Mouse (Mus musculus) retina, postnatal 1 day (tissue): ENCODE data around the gene Pip4p1.
"Not testable (repeated sequence)": the region's sequence is repeated elsewhere in the genome, so short reads cannot be mapped to it uniquely, and the experiment has no call there.

Source experiments
- DNase-seq: peaks from one replicate; pipeline ENCODE4 v3.0.0-alpha.2; 2012

Gene Pip4p1

DNA sequence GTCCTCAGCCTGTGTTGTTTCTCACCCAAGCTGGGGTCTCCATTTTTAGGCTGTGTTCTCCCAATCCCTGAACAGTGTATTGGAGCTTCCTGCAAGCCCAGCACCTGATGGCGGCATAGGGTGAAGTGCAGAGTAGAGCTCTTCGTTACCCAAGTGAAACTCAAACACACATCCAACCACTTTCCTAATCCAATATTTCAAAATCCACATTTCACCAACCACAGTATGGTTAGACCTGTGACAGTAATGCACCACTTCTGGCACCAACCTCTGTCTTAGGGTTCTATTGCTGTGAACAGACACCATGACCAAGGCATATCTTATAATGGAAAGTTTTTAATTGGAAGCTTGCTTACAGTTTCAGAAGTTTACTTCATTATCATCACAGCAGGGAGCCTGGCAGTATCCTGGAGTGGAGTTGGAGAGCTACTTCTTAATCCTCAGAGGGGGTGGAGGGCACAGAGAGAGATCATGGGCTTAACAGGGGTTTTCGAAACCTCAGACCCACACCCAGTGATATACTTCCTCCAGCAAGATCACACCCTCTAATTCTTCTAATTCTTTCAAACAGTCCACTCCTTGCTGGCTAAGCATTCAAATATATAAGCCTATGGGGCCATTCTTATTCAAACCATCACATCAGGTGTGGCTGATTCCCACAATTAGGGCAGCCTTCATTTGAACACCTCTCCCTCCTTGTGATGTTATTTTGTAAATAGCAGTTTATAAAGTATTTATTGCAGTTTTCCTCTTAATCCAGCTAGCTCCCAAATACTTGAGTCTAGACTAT lies 7.7 kb upstream of the Pip4p1 start:
- DNase-seq = no peak

DNA sequence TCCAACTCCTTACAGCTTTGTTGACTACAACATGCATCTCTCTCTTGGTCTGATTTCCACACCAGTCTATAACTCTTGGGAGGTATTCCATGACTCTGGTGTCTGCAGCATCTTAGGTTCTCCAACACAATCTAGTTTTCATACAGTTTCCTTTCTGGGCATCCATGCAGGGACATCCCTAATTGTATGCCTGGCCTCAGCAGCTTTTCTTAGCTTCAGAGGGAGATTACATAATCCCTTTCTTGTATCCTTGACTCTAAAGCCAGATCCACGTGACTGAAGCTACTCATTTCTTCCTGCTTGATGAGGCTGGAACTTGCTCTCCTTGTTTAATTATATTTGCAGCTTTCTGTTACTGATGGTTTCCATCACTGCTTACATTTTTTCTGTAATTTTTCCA lies 6.0 kb upstream of the Pip4p1 start:
- no peak for DNase-seq

DNA sequence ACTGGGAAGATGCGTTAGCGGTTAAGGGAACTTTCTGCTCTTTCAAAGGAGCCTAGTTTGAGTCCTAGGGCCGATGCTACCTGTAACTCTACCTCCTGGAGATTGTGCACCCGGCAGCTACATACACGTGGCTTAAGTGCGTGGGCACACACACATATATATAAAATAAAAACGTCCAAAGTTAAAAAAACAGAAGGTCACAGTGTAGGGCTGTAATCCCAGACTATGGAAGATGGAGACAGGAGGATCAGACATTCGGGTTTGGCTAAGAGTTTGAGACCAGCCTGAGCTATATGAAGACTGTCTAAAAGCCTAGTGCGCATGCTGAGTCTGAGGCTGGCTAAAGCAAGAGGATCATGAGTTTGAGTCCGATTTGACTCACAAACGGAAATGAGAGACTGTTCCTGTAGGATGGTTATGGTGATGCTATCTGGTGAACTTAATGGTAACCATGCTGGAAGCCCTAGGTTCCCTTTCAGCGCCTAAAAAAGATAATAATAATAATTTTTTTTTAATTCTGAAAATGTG lies 901 bp upstream of the Pip4p1 start:
- DNase-seq = no peak

DNA sequence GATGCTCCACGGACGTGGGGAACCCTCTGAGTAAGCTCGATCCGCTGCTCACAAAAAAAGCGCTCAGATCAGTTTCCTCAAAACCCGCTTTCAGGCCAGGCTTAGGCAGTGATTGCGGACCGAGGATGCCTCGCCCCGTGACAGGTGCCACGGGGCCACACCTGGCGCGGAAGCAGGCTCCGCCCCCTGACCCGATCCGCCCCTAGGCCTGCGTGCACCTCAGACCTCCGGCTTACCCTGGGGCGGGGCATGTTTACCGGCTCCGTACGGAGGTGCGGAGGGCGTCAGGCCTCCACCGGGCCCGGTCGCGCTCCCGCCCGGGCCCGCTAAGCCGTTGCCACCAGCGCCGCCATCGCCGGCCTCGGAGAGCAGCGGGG lies 291 bp downstream of the Pip4p1 start:
- DNase-seq = no peak

DNA sequence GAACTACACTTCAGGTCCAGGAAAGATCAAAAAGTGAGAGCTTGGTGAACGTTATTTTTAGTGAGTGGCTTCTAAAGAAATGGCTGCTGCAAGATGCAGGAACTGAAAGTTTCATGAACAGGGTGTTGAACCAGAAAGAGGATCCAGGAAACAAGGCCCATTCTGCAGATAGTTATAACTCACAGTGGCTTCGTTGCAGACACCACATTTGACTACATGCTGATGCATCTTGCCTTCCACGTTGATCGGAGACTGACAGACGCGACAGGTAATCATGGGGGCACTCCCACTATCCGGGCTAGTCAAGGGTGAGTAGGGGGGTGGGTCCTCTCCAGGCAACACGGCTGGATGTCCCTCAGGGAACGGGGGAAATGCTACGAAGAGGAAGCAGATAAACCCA lies 705 bp downstream of the Pip4p1 start:
- DNase-seq = no peak

DNA sequence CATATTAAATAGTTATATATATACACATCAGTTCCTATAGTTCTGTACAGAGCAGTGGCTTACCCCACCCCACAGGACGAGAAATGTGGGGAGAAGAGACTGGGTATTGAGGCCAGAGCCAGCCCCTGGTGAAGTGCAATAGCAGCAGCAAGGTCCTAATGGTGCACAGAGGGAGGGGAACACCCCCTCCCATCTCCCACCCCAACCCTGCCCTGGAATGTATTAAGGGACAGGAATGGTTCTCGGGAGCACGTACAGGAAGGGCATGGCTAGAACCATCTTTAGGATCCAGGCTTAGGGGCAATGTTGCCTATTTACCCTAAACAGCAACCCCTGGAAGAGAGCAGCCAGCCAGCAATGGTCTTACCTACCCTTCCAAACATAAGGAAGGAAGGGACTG lies 3.3 kb downstream of the Pip4p1 start:
- DNase-seq = no peak

DNA sequence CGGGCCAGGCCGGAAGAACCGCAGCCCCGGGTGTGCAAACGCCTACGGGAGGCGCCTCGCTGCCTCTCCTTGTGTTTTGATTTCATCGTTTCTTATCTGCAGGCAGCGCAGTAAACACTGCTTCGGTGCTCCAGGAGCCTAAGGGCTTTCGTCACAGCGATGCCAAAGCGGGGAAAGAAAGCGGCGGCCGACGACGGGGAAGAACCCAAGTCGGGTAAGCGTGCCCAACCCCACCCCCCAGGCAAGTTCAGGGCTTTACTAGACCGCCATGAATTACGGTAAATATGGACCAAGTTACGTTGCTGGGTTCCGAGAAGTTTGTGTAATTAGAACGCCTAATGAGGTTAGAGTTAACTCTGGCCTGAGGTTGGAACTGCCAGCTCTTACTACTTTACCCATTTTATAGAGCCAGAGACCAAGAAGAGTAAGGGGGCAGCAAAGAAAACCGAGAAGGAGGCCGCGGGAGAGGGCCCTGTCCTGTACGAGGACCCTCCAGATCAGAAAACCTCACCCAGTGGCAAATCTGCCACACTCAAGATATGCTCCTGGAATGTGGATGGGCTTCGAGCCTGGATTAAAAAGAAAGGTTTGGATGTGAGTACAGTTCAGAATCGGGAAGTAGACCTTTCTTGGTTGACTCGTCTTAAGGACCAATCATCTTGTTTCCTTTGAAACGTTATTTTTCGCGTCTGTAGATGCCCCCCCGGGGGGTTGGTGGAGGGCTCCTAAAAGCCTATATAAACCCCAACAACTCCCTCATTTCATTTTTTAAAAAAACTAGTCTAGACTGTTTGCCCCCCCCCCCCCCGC lies 5.3 kb downstream of the Pip4p1 start:
- no peak for DNase-seq

DNA sequence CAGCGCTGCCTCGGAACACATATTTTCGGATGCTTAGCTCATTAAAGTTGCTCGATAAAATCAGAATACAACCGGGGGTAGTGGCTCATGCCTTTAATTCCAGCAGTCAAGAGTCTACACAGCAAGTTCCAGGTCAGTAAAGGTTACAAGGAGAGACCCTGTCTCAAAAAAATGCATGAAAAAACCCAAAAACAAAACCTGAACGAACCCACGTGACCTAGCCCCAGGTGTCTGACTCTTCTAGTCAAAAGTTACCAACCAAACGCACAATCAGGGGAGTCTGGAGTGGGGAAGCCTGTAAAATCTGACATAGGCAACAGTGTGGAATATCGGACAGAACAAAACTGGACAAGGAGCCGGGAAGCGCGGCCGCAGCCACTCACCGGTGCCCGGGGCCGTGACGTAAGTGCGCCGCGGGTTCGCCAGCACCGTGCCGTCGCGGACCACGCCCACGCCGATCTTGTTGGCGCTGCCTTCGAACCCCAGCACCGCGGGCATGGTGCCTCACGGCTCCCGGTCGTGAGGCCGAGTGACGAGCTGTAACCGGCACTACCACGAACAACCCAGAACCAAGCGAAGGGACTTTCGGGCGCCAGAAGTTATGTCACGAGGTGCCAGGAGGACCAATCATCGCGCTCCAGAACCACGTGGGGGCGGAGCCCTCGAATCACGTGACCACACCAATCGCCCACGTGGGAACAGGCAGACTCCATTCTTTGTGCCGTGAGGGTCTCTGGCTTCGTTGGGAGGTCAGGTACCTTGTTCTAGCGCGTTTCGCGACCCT lies 6.2 kb downstream of the Pip4p1 start, which contains the start of the genes Osgep and Apex1:
TSS of gene Osgep (minus strand) at position 613 of the 784 bp plus-strand sequence.
TSS of gene Apex1 (plus strand) at position 688 of the 784 bp plus-strand sequence.
- DNase-seq = peak; percentile 98

DNA sequence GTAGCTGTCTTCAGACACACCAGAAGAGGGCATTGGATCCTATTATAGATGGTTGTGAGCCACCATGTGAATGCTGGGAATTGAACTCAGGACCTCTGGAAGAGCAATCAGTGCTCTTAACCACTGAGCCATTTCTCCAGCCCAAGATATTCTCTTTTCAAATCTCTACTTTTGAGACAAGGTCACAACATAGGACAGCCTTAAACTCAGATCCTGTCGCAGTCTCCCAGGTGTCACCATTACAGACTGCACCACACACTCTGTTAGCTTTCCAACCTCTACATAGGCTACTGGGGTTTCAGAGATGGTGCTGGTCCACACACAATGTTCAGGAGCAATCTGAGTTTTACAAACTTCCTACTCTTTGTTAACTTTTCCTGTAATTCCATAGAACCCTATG lies 7.2 kb downstream of the Pip4p1 start:
- not testable (repeated sequence) for DNase-seq

DNA sequence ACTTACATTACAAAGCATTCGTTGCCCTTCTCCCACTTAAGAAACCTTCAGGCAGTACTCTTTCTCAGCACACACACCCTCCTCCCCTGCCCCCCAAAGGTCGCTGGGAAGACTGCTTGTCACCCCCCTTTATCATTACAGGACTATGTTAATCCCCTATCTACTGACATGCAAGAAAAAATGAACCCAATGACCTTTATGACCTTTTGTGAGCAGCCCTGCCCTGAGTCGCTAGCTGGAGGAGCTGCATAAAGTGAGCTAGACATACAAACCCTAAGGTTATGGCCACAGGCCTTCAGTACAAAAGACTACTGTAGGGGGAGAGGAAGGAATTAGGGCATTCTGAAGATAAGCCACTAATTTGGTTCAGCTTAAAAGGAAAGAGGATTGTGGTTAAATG lies 19.3 kb downstream of the Pip4p1 start:
- DNase-seq = peak; percentile 34

DNA sequence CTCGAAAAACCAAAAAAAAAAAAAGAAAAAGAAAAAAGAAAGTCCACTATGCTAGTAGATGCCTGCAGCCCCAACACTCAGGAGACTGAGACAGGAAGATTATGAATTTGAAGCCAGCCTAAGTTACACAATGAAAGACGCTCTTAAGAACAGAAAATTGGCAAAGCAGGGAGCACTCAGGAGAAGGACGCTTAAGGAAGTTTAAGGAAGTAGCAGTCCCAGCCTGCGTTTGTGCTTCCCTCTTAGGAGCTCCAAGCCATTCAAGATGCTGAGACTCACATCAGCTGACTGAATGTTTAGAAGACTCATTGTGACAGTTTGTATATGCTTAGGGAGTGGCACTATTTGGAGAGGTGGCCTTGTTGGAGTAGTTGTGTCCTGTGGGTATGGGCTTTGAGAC lies 22.5 kb downstream of the Pip4p1 start:
- no peak for DNase-seq

DNA sequence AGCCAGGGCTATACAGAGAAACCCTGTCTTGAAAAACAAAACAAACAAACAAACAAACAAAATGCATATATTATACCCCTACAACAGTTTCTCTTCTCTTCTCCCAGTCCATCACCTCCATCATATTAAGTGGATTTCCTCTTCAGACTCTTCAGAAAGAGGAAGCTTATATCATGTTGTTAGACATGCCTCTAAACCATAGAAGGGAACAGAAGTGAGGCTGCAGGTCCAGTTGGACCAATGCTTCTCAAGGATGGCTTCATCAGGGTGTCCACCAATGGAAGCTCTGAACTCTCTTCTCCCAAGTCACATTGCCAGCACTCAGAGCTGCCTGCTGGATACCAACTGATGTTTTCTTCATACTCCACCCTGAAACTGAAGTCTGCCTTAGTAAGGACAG lies 25.3 kb downstream of the Pip4p1 start:
- not testable (repeated sequence) for DNase-seq

DNA sequence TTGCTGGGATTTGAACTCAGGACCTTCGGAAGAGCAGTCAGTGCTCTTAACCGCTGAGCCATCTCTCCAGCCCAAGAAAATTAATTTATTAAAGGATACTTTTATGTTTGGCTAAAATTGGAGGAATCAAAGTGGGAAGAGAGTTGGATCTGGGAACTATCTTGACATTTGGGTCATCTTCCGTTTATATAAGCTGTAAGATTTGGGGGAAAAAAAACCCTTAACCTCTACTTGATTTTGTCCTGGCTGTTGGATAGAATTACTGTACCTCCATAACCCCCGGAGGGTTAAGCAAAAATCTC lies 25.9 kb downstream of the Pip4p1 start:
- no peak for DNase-seq

DNA sequence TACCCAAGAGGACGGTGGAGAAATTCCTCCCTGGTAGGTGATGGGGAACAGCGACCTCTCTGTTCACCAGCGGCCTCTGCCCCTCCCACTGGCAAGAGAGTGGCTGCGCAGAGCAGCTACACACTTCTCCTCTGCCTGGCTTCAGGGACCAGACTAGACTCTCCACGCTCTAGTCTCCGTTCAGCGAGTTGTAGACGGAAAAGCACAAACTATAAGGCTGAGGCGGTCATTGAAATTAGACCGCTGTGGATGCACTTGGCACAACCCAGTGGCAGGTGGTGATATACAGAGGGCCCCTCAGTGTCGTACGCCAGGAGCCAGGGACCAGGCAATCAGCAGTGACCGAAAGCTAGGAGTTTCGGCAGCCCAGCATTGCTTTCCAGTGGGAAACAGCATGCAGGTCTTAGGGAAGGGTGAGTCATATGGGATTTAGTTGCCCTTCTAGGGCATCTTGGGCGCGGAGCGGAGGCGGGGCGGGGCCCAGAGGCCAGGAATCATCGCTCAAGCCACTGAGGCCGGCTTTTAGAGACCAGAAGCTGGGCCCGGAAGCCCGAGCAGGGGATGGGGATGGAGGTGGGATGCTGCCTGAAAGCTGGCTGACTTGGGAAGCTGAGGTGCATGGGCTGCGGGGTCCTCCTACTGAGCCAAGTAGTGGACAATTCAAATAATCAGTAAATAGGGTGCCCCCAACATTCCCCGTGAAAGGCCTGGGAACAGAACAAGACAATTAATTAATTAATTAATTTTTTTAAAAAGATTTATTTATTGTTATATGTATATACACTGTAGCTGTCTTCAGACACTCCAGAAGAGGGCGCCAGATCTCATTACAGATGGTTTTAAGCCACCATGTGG lies 26.5 kb downstream of the Pip4p1 start:
- peak; percentile 77 for DNase-seq

DNA sequence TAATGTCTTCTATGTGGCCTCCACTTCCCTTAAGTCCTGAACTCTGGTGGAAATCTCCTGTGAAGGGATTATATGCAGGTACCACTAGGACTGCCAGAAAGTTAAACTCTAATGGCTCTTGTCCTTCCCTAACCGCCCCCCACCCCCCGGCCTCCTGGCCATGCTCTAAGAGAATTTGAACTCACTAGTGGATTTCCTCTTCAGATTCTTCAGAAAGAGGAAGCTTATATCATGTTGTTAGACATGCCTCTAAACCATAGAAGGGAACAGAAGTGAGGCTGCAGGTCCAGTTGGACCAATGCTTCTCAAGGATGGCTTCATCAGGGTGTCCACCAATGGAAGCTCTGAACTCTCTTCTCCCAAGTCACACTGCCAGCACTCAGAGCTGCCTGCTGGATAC lies 32.7 kb downstream of the Pip4p1 start:
- not testable (repeated sequence) for DNase-seq

DNA sequence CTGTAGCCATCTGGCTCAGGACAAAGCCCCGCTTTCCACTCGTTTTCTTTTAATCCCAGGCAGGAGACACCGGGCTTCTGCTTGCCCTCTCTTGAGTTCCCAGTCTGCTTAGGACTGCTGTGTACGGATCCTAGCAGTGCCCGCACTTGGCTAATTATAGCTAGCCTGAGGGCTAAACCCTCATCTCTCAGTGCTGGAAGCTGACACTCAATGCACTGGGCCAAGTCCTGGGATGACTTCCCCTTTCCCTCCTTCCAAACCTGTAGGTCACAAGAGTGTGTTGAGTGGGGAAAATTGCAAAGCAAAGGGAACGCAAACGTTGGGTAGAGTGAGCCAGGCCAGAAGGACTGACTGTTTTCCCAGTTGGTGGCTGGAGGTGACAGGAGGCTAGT lies 33.3 kb downstream of the Pip4p1 start, which contains the start of gene Klhl33:
TSS of gene Klhl33 (minus strand) at position 134 of the 392 bp plus-strand sequence.
- DNase-seq = peak; percentile 44

DNA sequence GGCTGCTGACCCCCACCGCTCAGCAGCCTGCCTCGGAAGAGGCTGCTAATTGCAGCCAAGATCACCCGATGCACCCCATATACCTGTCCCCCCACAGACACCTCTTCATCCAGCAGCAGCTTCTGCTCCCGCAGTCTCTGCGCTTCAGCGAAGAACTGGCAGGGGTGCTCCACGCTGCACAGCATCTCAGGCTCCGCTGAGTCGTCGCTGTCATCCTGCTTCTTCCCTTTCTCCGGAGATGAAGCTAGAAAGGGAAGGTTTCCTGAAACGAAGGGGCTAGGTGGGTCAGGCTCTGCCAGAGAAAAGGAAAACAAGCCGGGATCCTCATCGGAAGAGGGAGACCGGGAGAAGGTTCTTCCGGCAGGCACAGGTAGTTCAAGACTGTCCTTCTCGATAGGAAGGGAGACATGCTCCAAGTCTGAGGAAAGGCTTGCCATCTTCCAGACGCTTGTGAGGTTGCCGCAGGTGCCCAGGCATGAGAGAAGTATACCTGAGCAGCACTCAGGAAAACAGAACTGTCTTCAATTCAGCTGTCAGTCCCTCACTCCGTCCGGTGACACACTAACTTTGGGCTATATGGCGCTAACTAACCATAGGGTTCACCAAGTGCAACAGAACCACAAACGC lies 33.8 kb downstream of the Pip4p1 start:
- DNase-seq = peak; percentile 52

DNA sequence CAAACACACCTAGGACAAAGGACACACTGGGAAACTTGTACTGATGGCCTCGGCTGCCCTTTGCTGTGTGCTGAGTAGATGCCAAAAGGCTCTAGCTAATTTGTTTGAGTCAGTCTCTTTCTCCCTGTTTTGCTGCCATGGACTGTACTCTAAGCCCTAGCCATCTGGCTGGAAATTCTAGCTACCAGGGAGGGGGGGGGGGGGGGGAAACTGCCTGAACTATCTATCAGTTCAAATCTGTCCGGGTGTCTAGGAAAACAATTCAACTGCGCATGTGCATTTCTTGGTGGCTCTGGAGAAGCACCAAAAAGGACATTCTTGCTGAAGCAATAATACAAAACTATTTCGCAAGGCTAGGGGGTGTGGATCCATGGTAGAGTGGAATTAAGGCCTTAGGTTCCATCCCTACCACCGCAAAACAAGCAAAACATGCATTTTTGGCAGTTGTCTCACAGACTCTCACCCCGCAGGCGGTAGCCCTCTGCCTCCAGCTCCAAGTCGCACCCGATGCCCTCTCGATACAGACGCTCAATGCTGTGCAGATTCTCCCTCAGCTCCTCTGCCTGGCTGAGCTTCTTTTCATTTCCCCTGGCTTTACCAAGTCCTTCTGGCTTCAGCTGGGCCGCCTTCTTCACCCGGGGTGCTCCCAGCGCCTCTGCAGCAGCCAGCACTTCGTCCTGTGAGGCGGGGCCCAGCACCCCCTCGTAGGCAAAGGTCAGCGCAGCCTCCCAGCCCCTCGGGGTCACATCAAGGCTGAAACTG lies 34.5 kb downstream of the Pip4p1 start:
- DNase-seq = peak; percentile 65

DNA sequence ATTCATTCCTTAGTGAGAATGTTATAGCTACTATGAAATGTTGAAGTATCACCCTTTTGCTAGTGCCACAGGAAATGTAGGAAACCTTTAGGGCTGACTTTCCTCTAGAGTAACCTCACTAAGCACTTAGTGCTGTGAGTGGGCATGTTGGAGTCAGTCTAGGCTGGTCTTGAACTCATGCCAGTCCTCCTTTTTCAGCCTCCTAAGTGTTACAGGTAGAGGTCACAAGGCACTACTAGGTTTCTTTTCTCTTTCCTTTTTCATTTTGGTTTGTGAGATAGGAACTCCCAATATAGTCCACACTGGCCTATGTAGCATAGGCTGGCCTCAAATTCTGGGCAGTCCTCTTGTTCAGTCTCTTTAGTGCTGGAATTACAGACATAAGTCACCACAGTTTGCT lies 35.2 kb downstream of the Pip4p1 start:
- no peak for DNase-seq

DNA sequence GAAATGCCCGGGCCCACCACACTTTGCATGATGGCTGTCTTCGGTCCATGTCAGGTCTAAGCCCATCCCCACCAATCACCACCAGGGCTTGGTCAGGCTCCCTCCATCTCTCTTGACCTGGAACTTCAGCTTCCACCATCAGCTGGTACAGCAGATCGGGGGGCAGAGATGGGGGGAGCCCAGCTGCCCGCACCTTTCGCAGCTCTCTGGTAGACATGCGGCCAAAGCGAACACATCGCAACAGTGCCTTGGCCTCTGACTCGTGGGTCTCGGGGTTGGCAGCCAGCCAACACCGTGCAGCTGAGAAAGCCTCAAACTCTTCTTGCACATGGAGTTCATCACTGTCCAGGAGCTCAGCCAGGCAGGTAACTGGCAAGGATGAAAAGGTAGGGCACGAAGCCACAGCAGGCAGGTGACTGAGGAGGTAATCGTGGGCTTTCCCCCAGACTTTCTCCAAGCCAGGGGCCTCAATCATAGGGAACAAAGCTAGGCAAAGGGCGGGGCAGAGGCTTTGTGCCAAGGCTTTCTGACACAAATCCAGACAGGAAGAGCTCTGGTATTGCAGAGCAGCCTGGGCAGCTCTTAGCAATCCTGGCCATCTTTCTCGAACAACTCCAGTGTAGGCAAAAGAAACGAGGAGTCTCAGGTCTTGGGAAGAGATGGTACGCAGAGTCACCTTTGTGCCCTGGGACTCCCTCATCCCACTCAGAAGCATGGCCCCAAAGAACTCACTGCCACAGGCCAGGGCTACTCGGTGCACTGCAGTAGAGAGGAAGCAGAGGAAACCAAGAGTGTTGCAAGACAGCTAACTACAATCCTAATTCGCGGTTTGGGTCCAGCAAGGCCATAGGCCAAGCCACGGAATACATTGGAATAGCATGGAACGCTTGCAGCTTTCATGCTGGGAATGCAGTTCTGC lies 37.9 kb downstream of the Pip4p1 start:
- no peak for DNase-seq
